Mouse (Mus musculus): ENCODE results near the gene Tspan15. TPM values are rescaled to one million over a fixed set of nuclear protein-coding genes. Genes with fewer than 3 reads are reported as not detected.

Tspan15 gene
- total and polyA plus RNA-seq, 3 experiments = 1.5 to 10.2 (median 1.9) TPM

GRCm38 (mm10) chr10:62222777-62223176, 8.3 kb downstream of the Tspan15 start:
- DNase-seq (ENCODE audit: low spot score) (no peak), ATAC-seq (ENCODE audit: extremely low read depth, insufficient number of reproducible peaks, low FRiP score, poor library complexity, severe bottlenecking) (no peak)
- H3K4me1 ChIP-seq (ENCODE audit: insufficient read depth, low read depth, low read length) = peaks cover 37% of the 10 kb centered on the region
- no peaks in the 10 kb centered on the region for H3K9me3 ChIP-seq (replicated peaks)
- no peaks in the 10 kb centered on the region for H3K36me3 ChIP-seq (replicated peaks)
- TF ChIP-seq POLR2AphosphoS5 (IDR thresholded peaks at IDR 0.05; ENCODE audit: insufficient replicate concordance, low read depth, low read length) (no peak), GATA2 (IDR thresholded peaks at IDR 0.05; ENCODE audit: borderline replicate concordance, low read depth, low read length) (no peak)
- no peak overlapping the region for H3K4me3 ChIP-seq (ENCODE audit: low read depth, low read length)
- no peaks in the 10 kb centered on the region for H3K27me3 ChIP-seq (ENCODE audit: insufficient read depth, low read length)

GRCm38 (mm10) chr10:62221647-62222046, 9.4 kb downstream of the Tspan15 start:
- no peaks in the 10 kb centered on the region for H3K36me3 ChIP-seq (replicated peaks)
- DNase-seq (ENCODE audit: low spot score) = no peak
- no peaks in the 10 kb centered on the region for H3K9me3 ChIP-seq (replicated peaks)
- no peak for ATAC-seq (ENCODE audit: extremely low read depth, insufficient number of reproducible peaks, low FRiP score, poor library complexity, severe bottlenecking)
- H3K4me1 ChIP-seq (ENCODE audit: insufficient read depth, low read depth, low read length) = peaks cover 48% of the 10 kb centered on the region
- TF ChIP-seq TAL1 (conservative IDR thresholded peaks at IDR 0.05; ENCODE audit: low read depth, low read length) = no peak
- TF ChIP-seq GATA2 (IDR thresholded peaks at IDR 0.05; ENCODE audit: borderline replicate concordance, low read depth, low read length) = no peak
- no peak for TF ChIP-seq GATA1 (IDR thresholded peaks at IDR 0.05; ENCODE audit: borderline replicate concordance, low read length)
- no peak for TF ChIP-seq CTCF (IDR thresholded peaks at IDR 0.05; ENCODE audit: low read depth, low read length)
- no peak for TF ChIP-seq POLR2AphosphoS5 (IDR thresholded peaks at IDR 0.05; ENCODE audit: insufficient replicate concordance, low read depth, low read length)
- H3K4me3 ChIP-seq (ENCODE audit: low read depth, low read length) = no peak overlapping the region
- no peaks in the 10 kb centered on the region for H3K27me3 ChIP-seq (ENCODE audit: insufficient read depth, low read length)

- Histone ChIP-seq H3K4me3 (ENCODE audit: low read depth, low read length) (no peak overlapping the region; the same call in 1 of the 2 replicates), H3K4me1 (ENCODE audit: insufficient read depth, low read depth, low read length) (peaks cover 54% of the 10 kb centered on the region), H3K9me3 (replicated peaks) (no peaks in the 10 kb centered on the region), H3K27me3 (ENCODE audit: insufficient read depth, low read length) (no peaks in the 10 kb centered on the region), H3K36me3 (replicated peaks) (no peaks in the 10 kb centered on the region)
- DNase-seq (ENCODE audit: low spot score) (no peak), ATAC-seq (ENCODE audit: extremely low read depth, insufficient number of reproducible peaks, low FRiP score, poor library complexity, severe bottlenecking) (no peak)
- no peak for TF ChIP-seq GATA2 (IDR thresholded peaks at IDR 0.05; ENCODE audit: borderline replicate concordance, low read depth, low read length)
- TF ChIP-seq TAL1 (conservative IDR thresholded peaks at IDR 0.05; ENCODE audit: low read depth, low read length) = no peak
- TF ChIP-seq POLR2AphosphoS5 (IDR thresholded peaks at IDR 0.05; ENCODE audit: insufficient replicate concordance, low read depth, low read length) = no peak
- TF ChIP-seq CTCF (IDR thresholded peaks at IDR 0.05; ENCODE audit: low read depth, low read length) = no peak
- TF ChIP-seq GATA1 (IDR thresholded peaks at IDR 0.05; ENCODE audit: borderline replicate concordance, low read length) = no peak
Measured at GRCm38 (mm10) chr10:62220732-62221514, 10.1 kb downstream of the Tspan15 start.

GRCm38 (mm10) chr10:62218789-62219172, 12.3 kb downstream of the Tspan15 start:
- Histone ChIP-seq H3K27me3 (ENCODE audit: insufficient read depth, low read length) (no peaks in the 10 kb centered on the region), H3K4me1 (ENCODE audit: insufficient read depth, low read depth, low read length) (peaks cover 69% of the 10 kb centered on the region)
- TF ChIP-seq POLR2AphosphoS5 (IDR thresholded peaks at IDR 0.05; ENCODE audit: insufficient replicate concordance, low read depth, low read length) = no peak
- TF ChIP-seq CTCF (IDR thresholded peaks at IDR 0.05; ENCODE audit: low read depth, low read length) = no peak
- no peak for TF ChIP-seq GATA1 (IDR thresholded peaks at IDR 0.05; ENCODE audit: borderline replicate concordance, low read length)
- no peak for TF ChIP-seq TAL1 (conservative IDR thresholded peaks at IDR 0.05; ENCODE audit: low read depth, low read length)
- no peak for TF ChIP-seq GATA2 (IDR thresholded peaks at IDR 0.05; ENCODE audit: borderline replicate concordance, low read depth, low read length)

GRCm38 (mm10) chr10:62218044-62218788, 12.8 kb downstream of the Tspan15 start:
- Histone ChIP-seq H3K4me1 (ENCODE audit: insufficient read depth, low read depth, low read length) (peaks cover 75% of the 10 kb centered on the region), H3K4me3 (ENCODE audit: low read depth, low read length) (peak overlapping the region; percentile 65; the same call in 1 of the 2 replicates), H3K9me3 (replicated peaks) (no peaks in the 10 kb centered on the region), H3K27me3 (ENCODE audit: insufficient read depth, low read length) (no peaks in the 10 kb centered on the region), H3K36me3 (replicated peaks) (no peaks in the 10 kb centered on the region)
- TF ChIP-seq TAL1 (conservative IDR thresholded peaks at IDR 0.05; ENCODE audit: low read depth, low read length) (no peak), POLR2AphosphoS5 (IDR thresholded peaks at IDR 0.05; ENCODE audit: insufficient replicate concordance, low read depth, low read length) (no peak), GATA2 (IDR thresholded peaks at IDR 0.05; ENCODE audit: borderline replicate concordance, low read depth, low read length) (no peak), CTCF (IDR thresholded peaks at IDR 0.05; ENCODE audit: low read depth, low read length) (no peak), GATA1 (IDR thresholded peaks at IDR 0.05; ENCODE audit: borderline replicate concordance, low read length) (no peak)
- DNase-seq (ENCODE audit: low spot score) = no peak
- ATAC-seq (ENCODE audit: extremely low read depth, insufficient number of reproducible peaks, low FRiP score, poor library complexity, severe bottlenecking) = no peak

More at GRCm38 (mm10) chr10:62218789-62219172, 12.3 kb downstream of the Tspan15 start:
- ATAC-seq (ENCODE audit: extremely low read depth, insufficient number of reproducible peaks, low FRiP score, poor library complexity, severe bottlenecking) (no peak), DNase-seq (ENCODE audit: low spot score) (no peak)
- Histone ChIP-seq H3K9me3 (replicated peaks) (no peaks in the 10 kb centered on the region), H3K36me3 (replicated peaks) (no peaks in the 10 kb centered on the region), H3K4me3 (ENCODE audit: low read depth, low read length) (peak overlapping the region; percentile 65; the same call in 1 of the 2 replicates)

GRCm38 (mm10) chr10:62217196-62217595, 13.9 kb downstream of the Tspan15 start:
- no peak for DNase-seq (ENCODE audit: low spot score)
- Histone ChIP-seq H3K36me3 (replicated peaks) (no peaks in the 10 kb centered on the region), H3K4me1 (ENCODE audit: insufficient read depth, low read depth, low read length) (peaks cover 84% of the 10 kb centered on the region), H3K4me3 (ENCODE audit: low read depth, low read length) (peak overlapping the region; percentile 56; the same call in 1 of the 2 replicates), H3K9me3 (replicated peaks) (no peaks in the 10 kb centered on the region), H3K27me3 (ENCODE audit: insufficient read depth, low read length) (no peaks in the 10 kb centered on the region)
- TF ChIP-seq CTCF (IDR thresholded peaks at IDR 0.05; ENCODE audit: low read depth, low read length) (no peak), GATA2 (IDR thresholded peaks at IDR 0.05; ENCODE audit: borderline replicate concordance, low read depth, low read length) (no peak), TAL1 (conservative IDR thresholded peaks at IDR 0.05; ENCODE audit: low read depth, low read length) (no peak), GATA1 (IDR thresholded peaks at IDR 0.05; ENCODE audit: borderline replicate concordance, low read length) (no peak), POLR2AphosphoS5 (IDR thresholded peaks at IDR 0.05; ENCODE audit: insufficient replicate concordance, low read depth, low read length) (no peak)
- ATAC-seq (ENCODE audit: extremely low read depth, insufficient number of reproducible peaks, low FRiP score, poor library complexity, severe bottlenecking) = no peak
